Mouse (Mus musculus) embryonic fibroblast, embryonic 13.5 days (primary cell): ENCODE data around the gene Olfr284.

ENCODE experiments used
- CTCF ChIP-seq: IDR thresholded peaks from 2 replicates; pipeline ENCODE4 v1.5.1; 2011; ENCODE audit warnings: mild to moderate bottlenecking, control low read depth, low read length, moderate library complexity, borderline replicate concordance; ENCODE audit not compliant: insufficient read depth
- POLR2A ChIP-seq: IDR thresholded peaks from 2 replicates; pipeline ENCODE4 v1.6.1; 2011; ENCODE audit warnings: low read depth, mild to moderate bottlenecking, control low read depth, low read length, moderate library complexity

GRCm38 (mm10) chr15:98295628-98296551 lies 44.9 kb downstream of the Olfr284 start, which contains the start of gene Zfp641:
- TF ChIP-seq CTCF (no peak), POLR2A (no peak)
